Mouse (Mus musculus) layer of hippocampus, adult 9-11 months (tissue): ENCODE measurements around the gene Lamb2.
A peak's percentile ranks its signal among the peaks of the same experiment; 100 is the strongest.

Experiments used
- DNase-seq: peaks from one replicate; pipeline ENCODE4 v3.0.0; 2022

Lamb2 gene

DNA sequence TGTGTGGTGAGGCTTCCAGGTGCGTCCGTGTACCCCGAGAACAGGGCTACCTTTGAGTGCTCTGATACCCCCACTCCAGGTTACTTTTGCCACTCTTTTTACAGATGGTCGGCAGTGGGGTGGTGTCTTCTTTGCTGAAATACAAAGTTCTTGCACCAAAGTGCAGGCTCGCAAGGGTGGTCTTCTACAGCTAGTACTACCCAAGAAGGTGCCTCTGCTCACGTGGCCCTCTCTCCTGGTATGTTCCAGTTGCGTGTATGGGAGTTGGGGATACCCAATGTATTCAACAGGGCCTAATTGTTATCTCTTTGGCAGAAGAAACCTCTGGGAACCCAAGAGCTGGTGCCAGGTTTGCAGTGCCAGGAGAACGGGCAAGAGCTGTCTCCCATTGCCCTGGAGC, 13.7 kb downstream of the Lamb2 start:
- no peak for DNase-seq

DNA sequence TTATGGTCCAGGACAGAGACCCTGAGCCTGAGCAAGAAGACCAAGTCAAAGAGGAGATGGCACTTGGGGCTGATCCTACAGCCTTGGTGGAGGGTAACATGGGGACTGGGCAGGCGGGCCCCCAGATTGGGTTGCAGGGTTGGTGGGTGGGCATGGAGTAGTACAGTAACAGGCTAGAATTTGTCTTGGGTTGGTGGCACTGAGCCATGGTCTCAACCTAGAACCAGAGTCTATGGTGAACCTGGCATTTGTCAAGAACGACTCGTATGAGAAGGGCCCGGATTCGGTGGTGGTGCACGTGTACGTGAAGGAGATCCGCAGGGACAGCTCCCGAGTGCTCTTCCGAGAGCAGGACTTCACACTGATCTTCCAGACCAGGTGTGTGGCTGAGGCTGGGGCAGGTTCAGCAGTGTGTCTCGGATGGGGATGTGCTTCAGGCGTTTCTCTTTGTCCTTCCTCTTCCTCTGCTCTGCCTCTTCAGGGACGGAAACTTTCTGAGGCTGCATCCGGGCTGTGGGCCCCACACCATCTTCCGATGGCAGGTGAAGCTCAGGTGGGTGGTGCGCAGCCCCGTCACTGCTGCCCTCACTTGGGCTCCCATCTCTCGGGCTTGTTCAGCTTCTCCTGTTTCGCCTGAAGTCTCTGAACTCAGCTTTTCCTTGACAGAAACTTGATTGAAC, 14.8 kb downstream of the Lamb2 start:
- no peak for DNase-seq

DNA sequence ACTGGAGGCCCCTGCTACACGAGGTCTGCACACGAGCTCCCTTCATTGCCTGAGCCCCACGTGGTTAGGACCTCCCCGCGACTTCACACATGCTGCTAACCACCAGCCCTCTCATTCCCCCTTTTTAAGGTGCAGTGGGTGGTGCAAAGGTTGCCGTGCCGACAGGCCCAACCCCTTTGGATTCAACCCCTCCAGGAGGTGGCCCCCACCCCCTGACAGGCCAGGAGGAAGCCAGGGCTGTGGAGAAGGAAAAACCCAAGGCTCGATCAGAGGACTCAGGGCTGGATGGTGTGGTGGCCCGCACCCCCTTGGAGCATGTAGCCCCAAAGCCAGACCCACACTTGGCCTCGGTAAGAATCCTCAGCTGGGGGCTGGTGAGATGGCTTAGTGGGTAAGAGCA, 15.4 kb downstream of the Lamb2 start:
- no peak for DNase-seq

DNA sequence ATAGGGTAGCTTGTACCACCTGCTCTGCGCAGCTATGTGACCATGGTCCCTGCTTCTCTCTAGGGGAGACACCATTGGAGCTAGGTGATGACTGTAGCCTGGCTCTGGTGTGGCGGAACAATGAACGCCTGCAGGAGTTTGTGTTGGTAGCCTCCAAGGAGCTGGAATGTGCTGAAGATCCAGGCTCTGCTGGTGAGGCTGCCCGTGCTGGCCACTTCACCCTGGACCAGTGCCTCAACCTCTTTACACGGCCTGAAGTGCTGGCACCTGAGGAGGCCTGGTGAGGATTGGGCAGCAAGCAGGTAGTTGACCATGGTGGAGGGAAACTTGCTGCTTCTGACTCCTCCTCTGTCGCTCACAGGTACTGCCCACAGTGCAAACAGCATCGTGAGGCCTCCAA, 19.7 kb downstream of the Lamb2 start:
- no peak for DNase-seq

DNA sequence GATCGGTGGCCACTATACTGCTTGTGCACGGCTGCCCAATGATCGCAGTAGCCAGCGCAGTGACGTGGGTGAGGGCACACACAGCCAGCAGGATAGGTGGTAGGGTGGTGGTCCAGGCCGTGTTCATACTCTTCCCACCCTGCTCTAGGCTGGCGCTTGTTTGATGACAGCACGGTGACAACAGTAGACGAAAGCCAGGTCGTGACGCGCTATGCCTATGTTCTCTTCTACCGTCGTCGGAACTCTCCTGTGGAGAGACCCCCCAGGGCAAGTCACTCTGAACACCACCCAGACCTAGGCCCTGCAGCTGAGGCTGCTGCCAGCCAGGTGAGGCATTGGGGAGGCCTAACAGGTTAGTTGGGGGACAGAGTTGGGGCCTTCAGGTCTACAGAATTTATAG, 20.4 kb downstream of the Lamb2 start:
- no peak for DNase-seq

DNA sequence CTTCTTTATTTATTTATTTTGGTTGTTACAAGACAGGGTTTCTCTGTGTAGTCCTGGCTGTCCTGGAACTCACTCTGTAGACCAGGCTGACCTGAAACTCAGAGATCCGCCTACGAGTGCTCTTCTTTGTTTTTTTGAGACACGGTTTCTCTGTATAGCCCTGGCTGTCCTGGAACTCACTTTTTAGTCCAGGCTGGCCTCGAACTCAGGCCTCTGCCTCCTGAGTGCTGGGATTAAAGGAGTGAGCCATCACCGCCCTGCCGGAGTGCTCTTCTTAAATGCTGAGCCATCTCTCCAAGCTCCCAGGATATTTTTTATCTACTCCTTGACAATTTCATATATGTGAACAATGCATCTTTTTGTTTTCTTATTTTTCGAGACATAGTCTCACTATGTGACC, 27.4 kb downstream of the Lamb2 start:
- no peak for DNase-seq

DNA sequence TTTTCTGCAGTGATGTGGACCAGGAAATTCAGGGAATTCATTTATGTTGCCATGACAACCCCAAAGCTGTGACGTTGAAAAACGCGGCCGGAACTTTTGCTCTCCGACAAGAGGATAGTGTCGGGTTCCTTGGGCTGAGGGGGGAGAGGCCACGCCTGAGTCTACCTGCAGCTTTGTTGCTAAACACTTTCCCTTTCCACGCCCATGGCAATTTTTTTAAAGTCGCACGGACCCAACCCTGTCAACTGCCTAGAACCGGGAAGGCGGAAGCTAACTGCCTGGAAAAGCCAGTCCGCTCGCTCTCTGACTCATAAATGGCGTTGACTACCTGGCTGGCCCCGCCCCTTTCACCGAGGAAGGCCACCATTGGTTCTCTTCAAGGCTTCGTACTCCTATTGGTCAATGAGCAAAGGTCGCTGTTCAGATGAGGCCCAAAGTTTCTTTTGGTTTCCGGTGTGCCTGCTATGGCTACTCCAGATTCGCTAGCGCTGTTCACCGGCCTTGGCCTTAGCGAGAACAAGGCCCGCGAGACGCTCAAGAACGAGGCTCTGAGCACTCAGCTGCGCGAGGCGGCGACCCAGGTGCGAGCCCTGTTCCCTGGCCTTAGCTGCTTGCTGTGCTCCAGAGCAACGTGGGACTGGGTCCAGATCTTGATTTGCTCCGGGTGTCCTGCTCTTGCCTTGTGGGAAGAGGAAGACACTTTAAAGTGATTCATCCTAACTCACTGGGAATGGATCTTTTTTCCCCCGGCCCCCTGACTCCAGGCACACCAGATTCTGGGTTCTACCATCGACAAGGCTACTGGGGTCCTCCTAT, 28.3 kb downstream of the Lamb2 start, which contains the start of gene Qars:
Qars (plus strand) TSS at position 88 of the 816 bp plus-strand sequence.
- peak; percentile 96 for DNase-seq

DNA sequence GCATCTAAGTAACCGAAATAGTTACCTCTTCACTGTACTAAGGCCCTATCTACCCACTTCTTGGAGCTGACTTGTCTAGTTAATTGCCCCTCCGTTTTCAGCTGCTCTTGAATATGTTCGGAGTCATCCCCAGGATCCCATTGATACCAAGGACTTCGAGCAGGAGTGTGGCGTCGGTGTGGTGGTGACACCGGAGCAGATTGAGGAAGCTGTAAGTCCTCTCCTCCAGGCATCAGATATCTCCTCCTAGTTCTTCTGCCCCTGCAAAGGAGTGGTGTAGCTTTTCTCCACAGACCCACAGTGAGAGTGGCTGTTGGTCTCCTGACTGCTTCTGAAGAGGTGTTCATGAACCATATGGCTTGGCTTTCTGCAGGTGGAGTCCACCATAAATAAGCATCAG, 29.2 kb downstream of the Lamb2 start:
- DNase-seq: no peak

DNA sequence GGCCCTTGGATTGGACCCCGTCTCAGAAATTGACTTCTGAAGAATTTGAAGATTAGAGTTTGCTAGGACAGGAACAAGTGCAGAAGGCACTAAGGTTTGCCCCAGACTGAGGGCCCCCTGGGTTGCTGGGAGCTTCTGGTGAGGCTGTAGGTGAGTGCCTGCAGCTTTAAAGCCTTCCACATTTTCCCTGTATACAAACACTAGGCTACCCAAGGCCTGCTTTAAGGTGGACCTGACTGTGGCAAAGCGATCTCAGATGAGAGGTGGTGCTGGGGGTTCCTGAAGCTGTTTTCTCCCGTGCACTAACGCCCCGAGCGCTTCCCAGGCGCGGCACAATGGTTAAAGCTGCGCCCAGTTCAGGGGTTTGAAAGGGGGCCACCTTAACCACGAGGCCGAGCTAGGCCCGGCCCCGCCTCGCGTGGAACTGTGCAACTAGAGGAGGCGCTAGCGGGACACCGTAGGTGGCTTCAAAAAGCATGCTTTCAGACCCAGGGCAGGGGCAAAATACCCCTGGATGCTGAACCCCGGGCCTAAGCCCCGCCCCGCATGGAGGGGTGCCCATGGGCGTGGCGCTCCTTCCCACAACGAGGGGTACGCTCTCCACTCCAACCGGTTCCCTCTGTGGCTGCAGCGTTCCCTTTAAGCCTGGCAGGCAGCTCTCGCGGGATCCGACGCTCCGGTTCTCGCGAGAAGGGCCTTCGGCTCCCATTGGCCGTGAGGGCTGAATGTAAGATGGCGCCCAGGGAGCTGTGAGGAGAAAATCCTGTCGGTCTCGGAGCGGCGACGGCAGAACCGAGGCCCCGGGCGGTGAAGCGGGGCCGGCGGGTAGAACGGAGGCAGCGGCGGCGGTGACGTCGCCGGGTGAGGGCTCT, 37.1 kb downstream of the Lamb2 start, which contains the start of gene Qrich1:
Qrich1 (plus strand) TSS at position 427 of the 872 bp plus-strand sequence.
- peak; percentile 96 for DNase-seq

DNA sequence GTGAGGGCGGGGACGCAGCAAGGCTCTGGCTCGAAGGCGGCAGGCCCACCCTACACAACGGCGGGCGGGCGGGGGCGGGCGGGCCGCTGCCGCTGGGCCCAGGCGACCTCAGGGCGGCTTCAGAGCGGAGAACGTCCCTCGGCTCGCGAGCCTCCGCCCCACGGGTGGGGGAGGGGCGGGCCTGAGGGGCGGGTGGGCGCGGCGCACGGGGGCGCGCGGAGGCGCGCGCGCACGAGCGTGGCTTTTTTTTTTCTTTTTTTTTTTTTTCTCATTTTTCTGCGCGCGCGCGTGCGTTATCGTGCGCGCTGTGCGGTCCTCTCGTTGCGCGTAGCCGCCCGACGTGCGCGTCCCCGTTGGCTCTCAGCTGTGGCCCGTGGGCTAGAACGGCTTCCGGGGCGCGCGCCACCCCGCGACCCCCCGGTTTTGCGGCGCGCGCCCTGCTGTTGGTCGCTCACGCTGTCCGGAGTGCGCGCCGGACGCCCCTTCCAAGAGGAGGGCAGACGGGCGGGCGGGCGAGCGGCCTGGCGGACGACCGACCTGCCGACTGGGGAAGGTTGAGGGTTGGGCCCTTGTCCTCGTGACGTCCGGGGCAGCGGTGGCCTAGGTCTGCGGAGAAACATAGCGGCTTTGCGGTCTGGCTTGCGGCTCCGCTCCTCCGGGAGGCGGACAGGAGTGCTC, 37.9 kb downstream of the Lamb2 start:
- peak; percentile 82 for DNase-seq

DNA sequence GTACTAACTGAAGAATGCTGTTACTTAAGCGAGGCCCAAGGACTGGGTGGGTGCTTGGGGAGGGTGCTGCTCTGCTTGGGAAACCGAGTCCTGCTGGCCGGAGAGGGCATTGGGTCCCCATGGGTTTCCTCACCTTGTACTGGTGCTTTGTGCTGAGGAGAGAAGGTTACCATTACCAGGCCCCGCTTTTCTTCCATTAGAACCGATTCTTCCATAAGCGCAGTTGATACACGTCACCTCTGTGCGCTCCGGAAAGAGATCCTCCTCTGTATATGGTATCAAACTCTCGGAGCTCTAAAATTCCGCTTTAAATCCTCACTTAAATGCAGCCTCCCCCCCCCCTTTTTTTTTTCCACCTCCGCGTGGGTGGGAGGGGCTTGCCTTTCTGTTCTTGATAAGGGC, 38.4 kb downstream of the Lamb2 start:
- peak; percentile 38 for DNase-seq

DNA sequence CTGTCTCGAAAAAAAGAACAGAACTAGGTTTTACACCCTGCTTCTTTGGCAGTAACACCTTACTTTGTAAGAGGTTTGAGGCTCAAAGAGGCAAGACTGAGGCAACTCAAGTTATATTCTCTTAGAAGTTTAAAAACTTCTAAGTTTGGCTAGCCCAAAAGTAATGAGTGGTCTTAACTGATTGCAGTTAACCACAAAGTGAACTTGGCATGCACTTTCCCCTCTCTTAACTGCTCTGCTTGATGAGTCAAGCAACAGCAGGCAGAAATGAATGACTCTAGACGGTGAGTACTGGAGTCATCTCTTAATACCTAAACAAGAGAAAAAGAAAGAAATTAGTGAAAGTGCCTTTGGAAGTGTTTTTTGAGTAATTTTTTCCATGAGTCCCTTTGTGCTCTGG, 42.1 kb downstream of the Lamb2 start:
- no peak for DNase-seq

DNA sequence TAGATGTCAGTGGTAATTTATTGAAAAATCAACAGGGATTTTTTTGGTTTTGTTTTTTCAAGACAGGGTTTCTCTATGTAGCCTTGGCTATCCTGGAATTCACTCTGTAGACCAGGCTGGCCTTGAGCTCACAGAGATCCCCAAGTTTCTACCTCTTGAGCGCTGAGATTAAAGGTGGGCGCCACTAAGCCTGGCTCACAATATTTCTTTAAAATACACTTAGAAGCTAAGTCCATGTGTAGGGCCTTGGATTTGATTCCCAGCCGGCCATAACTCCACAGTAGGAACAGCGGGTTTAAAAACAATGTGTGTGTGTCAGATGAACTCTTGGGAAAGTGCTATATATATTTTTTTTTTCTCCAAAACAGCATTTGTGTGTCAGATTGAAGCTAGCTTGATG, 43.8 kb downstream of the Lamb2 start:
- no peak for DNase-seq

DNA sequence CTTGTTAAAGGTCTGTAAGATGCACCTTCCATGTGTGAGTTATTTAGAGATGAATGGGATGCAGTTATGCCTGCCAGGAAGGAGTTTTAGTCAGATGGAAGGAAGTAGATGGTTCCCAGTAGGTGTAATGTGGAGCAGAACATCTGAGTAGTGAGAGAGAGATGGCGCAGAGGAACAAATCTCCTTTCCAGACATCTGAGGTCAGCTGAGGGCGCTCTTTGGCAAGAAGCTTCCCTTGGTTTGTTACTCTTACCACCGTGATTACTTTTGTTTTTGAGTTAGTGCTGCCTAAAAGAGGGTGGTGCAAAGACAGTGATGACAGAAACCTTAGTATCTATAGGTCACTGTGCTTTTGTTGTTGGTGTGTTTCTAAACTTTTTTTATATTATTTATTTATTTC, 45.9 kb downstream of the Lamb2 start:
- DNase-seq: no peak

DNA sequence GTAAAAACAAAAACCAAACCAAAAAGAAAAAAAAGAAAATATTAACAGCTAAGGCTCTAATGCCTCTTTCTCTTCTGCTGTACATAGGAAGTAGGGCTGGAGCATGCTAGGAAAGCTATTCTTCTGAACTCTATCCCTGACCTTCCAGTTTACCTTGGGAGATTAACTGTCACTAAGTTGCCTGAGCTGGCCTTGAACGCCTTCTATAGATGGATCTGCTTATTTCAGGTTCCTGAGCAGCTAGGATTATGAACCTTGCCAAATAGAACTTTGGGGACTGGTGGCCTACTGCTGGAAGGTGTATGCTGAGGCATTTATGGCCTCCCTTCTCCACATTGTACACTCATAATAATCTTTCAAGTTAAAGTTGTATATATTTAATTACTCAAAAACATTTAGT, 51.4 kb downstream of the Lamb2 start:
- DNase-seq: no peak

DNA sequence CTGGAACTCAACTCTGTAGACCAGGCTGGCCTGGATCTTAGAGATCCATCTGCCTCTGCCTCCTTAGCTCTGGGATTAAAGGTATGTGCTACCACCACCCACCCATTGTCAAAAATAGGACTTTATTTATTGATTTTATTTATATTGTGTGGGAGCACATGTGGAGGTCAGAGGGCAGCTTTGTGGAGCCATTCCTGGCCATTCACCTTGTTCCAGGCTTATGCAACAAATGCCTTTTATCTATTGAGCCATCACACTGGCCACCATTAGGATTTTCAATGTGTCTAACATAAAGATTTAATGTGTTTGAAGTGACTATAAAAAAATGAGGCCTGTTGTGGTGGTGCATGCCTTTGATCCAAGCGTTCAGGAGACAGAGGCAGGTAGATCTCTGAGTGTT, 52.0 kb downstream of the Lamb2 start:
- DNase-seq: no peak
